In genomic region chr13:36537580-36537979, GRCm38 (mm10) we compare ENCODE assay signal across 26 mouse cellular contexts.
DNase-seq lines count a peak whose midpoint lies in the region; ATAC-seq lines count a peak whose summit lies in the region.
"Had no signal": no experiment of that assay in that cellular context is flagged by ENCODE, and none has a peak within 500 bp of the region (broad histone marks: within the 10 kb centered on the region; RNA-seq: fewer than 3 reads in every experiment).

No protein-coding gene starts in this region.

- H3K9me3 ChIP-seq in intestine, embryonic 14.5 days (ENCODE audit: control insufficient read depth, low read length): no peaks in the 10 kb centered on the region
- no peaks in the 10 kb centered on the region for H3K9me3 ChIP-seq in intestine, embryonic 15.5 days
- H3K9me3 ChIP-seq in neural tube, embryonic 11.5 days (ENCODE audit: control insufficient read depth, low read length): no peaks in the 10 kb centered on the region
- H3K9me3 ChIP-seq in neural tube, embryonic 15.5 days (replicated peaks): no peaks in the 10 kb centered on the region
- H3K9me3 ChIP-seq: embryonic facial prominence, embryonic 12.5 days; forebrain, embryonic 10.5 days; G1E; heart, embryonic 13.5 days; hindbrain, embryonic 15.5 days; limb, embryonic 12.5 days; liver, embryonic 15.5 days; lung, embryonic 15.5 days had no signal

- no peaks in the 10 kb centered on the region for H3K36me3 ChIP-seq in intestine, embryonic 14.5 days (ENCODE audit: control insufficient read depth, insufficient read depth, low read length)
- no peaks in the 10 kb centered on the region for H3K36me3 ChIP-seq in intestine, embryonic 15.5 days
- H3K36me3 ChIP-seq in neural tube, embryonic 11.5 days (ENCODE audit: control insufficient read depth, insufficient read depth, low read length): no peaks in the 10 kb centered on the region
- H3K36me3 ChIP-seq in neural tube, embryonic 15.5 days: no peaks in the 10 kb centered on the region
- H3K36me3 ChIP-seq: embryonic facial prominence, embryonic 12.5 days; forebrain, embryonic 10.5 days; heart, embryonic 13.5 days; hindbrain, embryonic 15.5 days; limb, embryonic 12.5 days; liver, embryonic 15.5 days; lung, embryonic 15.5 days had no signal

- H3K27ac ChIP-seq in intestine, embryonic 14.5 days (ENCODE audit: low read depth): no peak overlapping the region
- H3K27ac ChIP-seq in intestine, embryonic 15.5 days: no peak overlapping the region
- peak overlapping the region; percentile 76; the same call in 1 of the 2 replicates for H3K27ac ChIP-seq in neural tube, embryonic 11.5 days (ENCODE audit: low read depth, low read length)
- peak overlapping the region; percentile 4; the same call in 1 of the 2 replicates for H3K27ac ChIP-seq in neural tube, embryonic 15.5 days (replicated peaks)
- H3K27ac ChIP-seq: heart, embryonic 13.5 days; left cerebral cortex, adult 2 months; liver, embryonic 15.5 days; lung, embryonic 15.5 days had no signal

- no peaks in the 10 kb centered on the region for H3K4me1 ChIP-seq in intestine, embryonic 14.5 days (replicated peaks; ENCODE audit: control insufficient read depth, insufficient read depth, low read length)
- no peaks in the 10 kb centered on the region; the same call in 1 of the 2 replicates for H3K4me1 ChIP-seq in intestine, embryonic 15.5 days (replicated peaks)
- peaks cover 4% of the 10 kb centered on the region for H3K4me1 ChIP-seq in neural tube, embryonic 11.5 days (ENCODE audit: control insufficient read depth, insufficient read depth, low read length)
- peaks cover 29% of the 10 kb centered on the region for H3K4me1 ChIP-seq in neural tube, embryonic 15.5 days
- H3K4me1 ChIP-seq: liver, embryonic 15.5 days; lung, embryonic 15.5 days had no signal

- DNase-seq in embryo, embryonic 11 days: peak; percentile 25
- DNase-seq in embryo, embryonic 9.5 days (ENCODE audit: extremely low spot score): no peak
- peak; percentile 49 for DNase-seq in intestine, embryonic 14.5 days (ENCODE audit: low spot score)
- peak; percentile 21 for DNase-seq in neural tube, embryonic 11.5 days (ENCODE audit: low spot score)
- no peak for DNase-seq in neural tube, embryonic 10.5 days (ENCODE audit: extremely low spot score, low spot score)
- no peak for DNase-seq in heart, postnatal 10 days
- DNase-seq: adrenal gland, adult 8-10 months; cerebellum, adult 8-10 months; cerebellum, postnatal 36 days; heart, postnatal 14 days; kidney, postnatal 25 days; thymus, adult 2 months; thymus, postnatal 36 days had no signal

- ATAC-seq in intestine, embryonic 14.5 days (replicated peaks; ENCODE audit: low FRiP score, low TSS enrichment, low read depth): no peak
- no peak for ATAC-seq in intestine, embryonic 15.5 days
- ATAC-seq in neural tube, embryonic 11.5 days (ENCODE audit: insufficient read depth, low FRiP score, low TSS enrichment): peak; percentile 42; the same call in 1 of the 2 replicates
- ATAC-seq in neural tube, embryonic 15.5 days (ENCODE audit: low FRiP score): no peak
- ATAC-seq: forebrain, embryonic 16.5 days; intestine, postnatal 0 days had no signal

- no peak overlapping the region for H3K4me2 ChIP-seq in intestine, embryonic 14.5 days (ENCODE audit: low read length)
- no peak overlapping the region for H3K4me2 ChIP-seq in intestine, embryonic 15.5 days (replicated peaks)
- no peak overlapping the region for H3K4me2 ChIP-seq in neural tube, embryonic 11.5 days (ENCODE audit: low read depth)
- H3K4me2 ChIP-seq in neural tube, embryonic 15.5 days: no peak overlapping the region
- H3K4me2 ChIP-seq: embryonic facial prominence, embryonic 12.5 days; heart, embryonic 13.5 days; hindbrain, embryonic 15.5 days; limb, embryonic 12.5 days; liver, embryonic 15.5 days; lung, embryonic 15.5 days had no signal

- H3K9ac ChIP-seq in intestine, embryonic 14.5 days (ENCODE audit: low read length): no peak overlapping the region
- no peak overlapping the region for H3K9ac ChIP-seq in intestine, embryonic 15.5 days
- H3K9ac ChIP-seq in neural tube, embryonic 11.5 days (ENCODE audit: low read length): no peak overlapping the region
- no peak overlapping the region for H3K9ac ChIP-seq in neural tube, embryonic 15.5 days (replicated peaks)
- H3K9ac ChIP-seq: embryonic facial prominence, embryonic 12.5 days; heart, embryonic 13.5 days; hindbrain, embryonic 15.5 days; limb, embryonic 12.5 days; liver, embryonic 15.5 days; lung, embryonic 15.5 days had no signal

- H3K27me3 ChIP-seq in intestine, embryonic 14.5 days (replicated peaks; ENCODE audit: control insufficient read depth, insufficient read depth, low read length): no peaks in the 10 kb centered on the region
- no peaks in the 10 kb centered on the region for H3K27me3 ChIP-seq in intestine, embryonic 15.5 days (replicated peaks)
- no peaks in the 10 kb centered on the region for H3K27me3 ChIP-seq in neural tube, embryonic 11.5 days (ENCODE audit: control insufficient read depth, insufficient read depth, low read length)
- no peaks in the 10 kb centered on the region for H3K27me3 ChIP-seq in neural tube, embryonic 15.5 days (replicated peaks)
- H3K27me3 ChIP-seq: embryonic facial prominence, embryonic 12.5 days; heart, embryonic 13.5 days; hindbrain, embryonic 15.5 days; limb, embryonic 12.5 days; liver, embryonic 15.5 days; lung, embryonic 15.5 days had no signal

- 54% methylated on average over 3 of the region's 3 CpGs for WGBS in intestine, embryonic 14.5 days
- 61% methylated on average over 3 of the region's 3 CpGs for WGBS in intestine, embryonic 15.5 days
- WGBS in neural tube, embryonic 11.5 days: 61% methylated on average over 3 of the region's 3 CpGs
- 49% methylated on average over 3 of the region's 3 CpGs for WGBS in neural tube, embryonic 15.5 days

- intact Hi-C loops in heart, postnatal 10 days (cut with DNase I): no loop called here

- no peak overlapping the region for H3K4me3 ChIP-seq in intestine, embryonic 14.5 days (ENCODE audit: low read depth, low read length)
- H3K4me3 ChIP-seq in intestine, embryonic 15.5 days (replicated peaks): no peak overlapping the region
- H3K4me3 ChIP-seq in neural tube, embryonic 11.5 days (ENCODE audit: low read depth, low read length): no peak overlapping the region
- no peak overlapping the region for H3K4me3 ChIP-seq in neural tube, embryonic 15.5 days (replicated peaks)
- H3K4me3 ChIP-seq: embryonic facial prominence, embryonic 12.5 days; forebrain, embryonic 10.5 days; heart, embryonic 13.5 days; hindbrain, embryonic 15.5 days; left cerebral cortex, adult 2 months; limb, embryonic 12.5 days; liver, embryonic 15.5 days; lung, embryonic 15.5 days had no signal

Comparison
In these comparisons a context has a peak if more than half of its experiments do, and no peak if none do; other contexts are left out.
1. DNase-seq: peak in embryo, embryonic 11 days (single experiment), intestine, embryonic 14.5 days (single experiment) and neural tube, embryonic 11.5 days (single experiment); none in embryo, embryonic 9.5 days (single experiment), neural tube, embryonic 10.5 days (single experiment) and heart, postnatal 10 days (0 of 2).
2. H3K27ac ChIP-seq: peak in neural tube, embryonic 11.5 days (single experiment) and neural tube, embryonic 15.5 days (single experiment); none in intestine, embryonic 14.5 days (single experiment) and intestine, embryonic 15.5 days (single experiment).